Mouse (Mus musculus) testis, adult 2 months (tissue): ENCODE measurements around the gene Rhot2.

Experiments
- CTCF ChIP-seq: fragments of 200-500 bp; IDR thresholded peaks from 2 replicates; pipeline ENCODE4 v1.5.1; 2012; ENCODE audit warnings: low read depth, mild to moderate bottlenecking, inconsistent platforms, low read length, moderate library complexity; ENCODE audit not compliant: control insufficient read depth, insufficient read depth, insufficient replicate concordance
- POLR2A ChIP-seq: fragments of 200-500 bp; IDR thresholded peaks from 2 replicates; pipeline ENCODE4 v1.6.1; 2012; ENCODE audit warnings: low read depth, mild to moderate bottlenecking, inconsistent platforms, low read length, moderate library complexity; ENCODE audit not compliant: control insufficient read depth

DNA sequence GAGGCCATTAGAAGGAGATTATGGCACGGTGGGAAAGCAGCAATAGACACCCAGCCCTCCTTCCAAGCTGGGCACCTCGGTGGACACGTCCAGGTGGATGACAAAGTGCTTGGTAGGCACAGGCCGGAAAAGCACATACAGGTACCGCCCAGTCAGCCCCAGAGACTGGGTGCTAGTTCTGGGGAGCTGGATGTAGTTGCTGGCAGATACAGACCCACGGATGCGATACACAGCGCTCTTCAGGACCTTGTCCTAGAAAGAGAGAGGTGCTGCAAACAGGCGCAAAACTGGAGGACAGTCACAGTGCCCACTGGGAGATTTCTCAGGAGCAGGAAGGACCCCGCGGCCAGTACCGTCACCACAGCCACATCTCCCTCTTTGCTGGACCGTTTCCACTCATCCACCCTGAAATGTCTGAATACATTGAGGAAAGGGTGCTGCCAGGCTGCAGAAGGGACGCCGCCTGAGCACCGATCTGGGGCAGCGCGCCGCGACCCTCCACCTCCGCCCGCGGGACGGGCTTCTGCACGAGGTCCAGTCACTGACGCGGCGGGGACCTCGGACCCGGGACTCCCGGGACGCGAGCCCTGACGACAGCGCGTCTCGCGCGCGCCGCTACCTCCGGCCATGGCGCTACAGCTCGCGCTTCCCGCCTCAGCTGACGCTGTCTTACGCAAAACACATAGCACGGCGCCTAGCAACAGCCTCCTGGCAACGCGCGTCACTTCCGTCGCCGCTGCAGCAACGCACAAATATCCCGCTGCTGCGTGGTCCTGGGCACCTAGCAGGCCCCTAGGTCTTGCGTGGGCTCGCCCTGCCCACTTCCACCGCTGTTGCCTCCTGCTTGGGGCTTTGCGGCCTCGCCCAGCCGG, 16.4 kb upstream of the Rhot2 start, which contains the start of gene Wdr90:
- TF ChIP-seq POLR2A = peak; percentile 96
- TF ChIP-seq CTCF = no peak; the same call in 1 of the 2 replicates
